Mouse (Mus musculus): ENCODE data around the gene Hes6.

DNA sequence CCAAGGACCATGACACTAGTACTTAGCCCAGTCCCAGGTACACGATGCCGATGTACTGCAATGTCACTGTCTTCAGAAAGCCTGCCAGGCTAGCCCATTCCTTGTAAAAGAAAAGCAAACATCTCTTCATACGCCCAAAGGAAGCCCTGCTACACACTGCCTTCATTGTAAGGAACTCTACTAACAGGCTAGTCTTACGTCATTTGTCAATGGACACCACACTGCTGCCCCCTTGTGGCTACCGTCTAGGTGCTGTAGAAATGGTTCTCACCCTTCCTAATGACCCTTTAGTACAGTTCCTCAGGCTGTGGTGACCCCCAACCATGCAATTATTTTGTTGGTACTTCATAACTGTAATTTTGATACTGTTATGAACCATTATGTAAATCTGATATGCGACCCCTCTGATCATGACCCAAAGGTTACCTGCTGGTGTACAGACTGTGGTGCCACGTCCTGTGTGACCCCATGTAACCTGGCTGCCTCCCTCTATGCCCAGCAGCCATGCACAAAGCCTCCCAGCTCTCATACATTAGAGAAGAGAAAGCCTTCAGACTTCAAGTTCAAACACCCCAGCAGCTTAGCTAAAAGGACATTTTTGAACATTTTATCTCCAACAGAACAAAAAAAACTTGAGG lies 33.3 kb downstream of the Hes6 start:
- no peak for TF ChIP-seq POLR2A (IDR thresholded peaks at IDR 0.05; ENCODE audit: borderline replicate concordance, extremely low read depth, insufficient read depth, insufficient read length, poor library complexity, severe bottlenecking)
- TF ChIP-seq CTCF (IDR thresholded peaks at IDR 0.05; ENCODE audit: borderline replicate concordance, extremely low read depth, insufficient read depth, insufficient read length) = peak; percentile 78; the same call in 1 of the 2 replicates

All from brain, embryonic 14.5 days (tissue).